18 mouse cellular contexts compared by ENCODE assay signal in the genomic region with DNA sequence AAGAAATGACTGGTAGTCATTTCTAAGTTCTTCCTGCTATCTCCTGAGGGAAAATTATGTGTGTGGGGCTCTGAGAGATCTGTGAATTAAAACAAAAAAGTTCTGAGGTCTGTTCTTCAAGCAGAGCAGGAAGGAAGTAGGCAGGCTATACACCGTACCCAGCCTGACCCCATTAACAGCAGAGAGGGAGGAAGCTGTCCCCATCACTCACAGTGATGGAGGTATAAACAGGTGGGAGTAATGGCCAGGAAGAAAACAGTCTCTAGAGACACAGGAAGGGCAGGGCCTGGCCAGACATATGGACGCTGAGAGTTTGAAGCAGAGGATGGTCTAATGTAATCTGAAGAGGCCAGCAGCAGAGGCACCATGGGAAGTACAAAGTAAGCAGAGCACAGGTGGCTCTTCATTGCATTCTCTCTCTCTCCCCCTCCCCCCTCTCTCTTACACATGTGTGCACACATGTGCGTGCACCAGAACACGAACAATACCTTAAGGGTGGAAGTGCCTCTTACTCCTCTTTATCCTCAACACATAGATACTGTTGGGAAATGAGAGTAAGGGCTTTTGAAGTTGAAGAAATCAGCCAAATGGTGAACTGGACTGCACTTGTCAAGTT.
DNase-seq lines count a peak whose midpoint lies in the region; ATAC-seq and TF ChIP-seq lines count a peak whose summit lies in the region.
"Had no signal": no experiment of that assay in that cellular context is flagged by ENCODE, and none has a peak within 500 bp of the region (broad histone marks: within the 10 kb centered on the region; RNA-seq: fewer than 3 reads in every experiment).

No protein-coding gene starts in this region.

- H3K9me3 ChIP-seq in heart, embryonic 12.5 days (replicated peaks), result no peaks in the 10 kb centered on the region
- no peaks in the 10 kb centered on the region for H3K9me3 ChIP-seq in stomach, postnatal 0 days (ENCODE audit: control insufficient read depth, low read length)
- H3K9me3 ChIP-seq: embryonic facial prominence, embryonic 10.5 days; heart, embryonic 13.5 days; hindbrain, embryonic 15.5 days had no signal

- WGBS in heart, embryonic 12.5 days, result 60% methylated on average over 4 of the region's 4 CpGs
- 45% methylated on average over 4 of the region's 4 CpGs for WGBS in stomach, postnatal 0 days

- H3K9ac ChIP-seq in heart, embryonic 12.5 days, result no peak overlapping the region
- no peak overlapping the region for H3K9ac ChIP-seq in stomach, postnatal 0 days (ENCODE audit: low read length)
- H3K9ac ChIP-seq: heart, embryonic 13.5 days; hindbrain, embryonic 15.5 days had no signal

- no peaks in the 10 kb centered on the region for H3K4me1 ChIP-seq in heart, embryonic 12.5 days (replicated peaks)
- H3K4me1 ChIP-seq in stomach, postnatal 0 days (replicated peaks; ENCODE audit: control insufficient read depth, insufficient read depth), result no peaks in the 10 kb centered on the region
- H3K4me1 ChIP-seq: embryonic facial prominence, embryonic 10.5 days; heart, embryonic 13.5 days; hindbrain, embryonic 15.5 days had no signal

- no peaks in the 10 kb centered on the region for H3K27me3 ChIP-seq in heart, embryonic 12.5 days (replicated peaks)
- no peaks in the 10 kb centered on the region for H3K27me3 ChIP-seq in stomach, postnatal 0 days (ENCODE audit: control insufficient read depth, insufficient read depth, low read length)
- H3K27me3 ChIP-seq: heart, embryonic 13.5 days; hindbrain, embryonic 15.5 days had no signal

- TF ChIP-seq EP300 in stomach, postnatal 0 days (optimal IDR thresholded peaks at IDR 0.05), result no peak

- no peak overlapping the region for H3K27ac ChIP-seq in heart, embryonic 12.5 days (ENCODE audit: poor library complexity, severe bottlenecking)
- H3K27ac ChIP-seq in stomach, postnatal 0 days (replicated peaks), result no peak overlapping the region
- H3K27ac ChIP-seq: embryonic facial prominence, embryonic 10.5 days; heart, embryonic 13.5 days; hindbrain, embryonic 15.5 days had no signal

- H3K4me2 ChIP-seq in heart, embryonic 12.5 days, result no peak overlapping the region
- no peak overlapping the region for H3K4me2 ChIP-seq in stomach, postnatal 0 days (replicated peaks; ENCODE audit: low read depth)
- H3K4me2 ChIP-seq: heart, embryonic 13.5 days; hindbrain, embryonic 15.5 days had no signal

- ATAC-seq in heart, embryonic 12.5 days (ENCODE audit: insufficient number of reproducible peaks, low FRiP score), result no peak
- ATAC-seq in stomach, postnatal 0 days (ENCODE audit: low FRiP score, low TSS enrichment), result no peak
- ATAC-seq: forebrain, embryonic 14.5 days had no signal

- DNase-seq in heart, adult 11 months, result peak; percentile 57
- peak; percentile 21 for DNase-seq in lung, postnatal 10 days
- no peak for DNase-seq in lung, postnatal 25 days (ENCODE audit: low spot score)
- DNase-seq in thymus, postnatal 10 days (ENCODE audit: low spot score in 2 of 2), result peak; percentile 34 to 48
- DNase-seq in thymus, postnatal 4 days, result peak; percentile 48
- DNase-seq in layer of hippocampus, postnatal 25 days (ENCODE audit: extremely low spot score in 1 of 2, low spot score in 1 of 2), result no peak
- DNase-seq in stomach, postnatal 0 days (ENCODE audit: low spot score), result no peak
- DNase-seq: adrenal gland, adult 2 months; adrenal gland, postnatal 25 days; cerebellum, adult 18-20 months; cerebellum, postnatal 10 days; gastrocnemius, postnatal 10 days; heart, postnatal 36 days had no signal

- H3K36me3 ChIP-seq in heart, embryonic 12.5 days, result no peaks in the 10 kb centered on the region
- H3K36me3 ChIP-seq in stomach, postnatal 0 days (ENCODE audit: control insufficient read depth, insufficient read depth, low read length), result no peaks in the 10 kb centered on the region
- H3K36me3 ChIP-seq: embryonic facial prominence, embryonic 10.5 days; heart, embryonic 13.5 days; hindbrain, embryonic 15.5 days had no signal

- H3K4me3 ChIP-seq in heart, embryonic 12.5 days, result no peak overlapping the region
- H3K4me3 ChIP-seq in stomach, postnatal 0 days (ENCODE audit: low read depth, low read length), result no peak overlapping the region
- H3K4me3 ChIP-seq: embryonic facial prominence, embryonic 10.5 days; heart, embryonic 13.5 days; hindbrain, embryonic 15.5 days had no signal

- TF ChIP-seq CTCF in stomach, postnatal 0 days (IDR thresholded peaks at IDR 0.05; ENCODE audit: low read depth), result no peak

Comparison
In these comparisons a context has a peak if more than half of its experiments do, and no peak if none do; other contexts are left out.
1. DNase-seq: peak in heart, adult 11 months (single experiment), lung, postnatal 10 days (single experiment), thymus, postnatal 10 days (2 of 2) and thymus, postnatal 4 days (single experiment); none in lung, postnatal 25 days (single experiment), layer of hippocampus, postnatal 25 days (0 of 2) and stomach, postnatal 0 days (single experiment).